In genomic region chr1:120603656-120604051, GRCm38 (mm10) we compare ENCODE assay signal across 8 mouse cellular contexts. TPM values are rescaled to one million over a fixed set of nuclear protein-coding genes. Genes with fewer than 3 reads are reported as not detected.
DNase-seq lines count a peak whose midpoint lies in the region; ATAC-seq and TF ChIP-seq lines count a peak whose summit lies in the region.

No protein-coding gene starts in this region.

- H3K4me3 ChIP-seq in kidney, postnatal 0 days (replicated peaks; ENCODE audit: low read depth, low read length): peak overlapping the region; percentile 44
- peak overlapping the region; percentile 56 for H3K4me3 ChIP-seq in embryonic facial prominence, embryonic 13.5 days
- H3K4me3 ChIP-seq in hindbrain, postnatal 0 days (ENCODE audit: low read length): peak overlapping the region; percentile 53
- H3K4me3 ChIP-seq in neural tube, embryonic 11.5 days (ENCODE audit: low read depth, low read length): peak overlapping the region; percentile 41

- WGBS in kidney, postnatal 0 days: 1% methylated on average over 32 of the region's 35 CpGs
- WGBS in embryonic facial prominence, embryonic 13.5 days: 1% methylated on average over 35 of the region's 35 CpGs
- WGBS in hindbrain, postnatal 0 days: 2% methylated on average over 35 of the region's 35 CpGs
- WGBS in neural tube, embryonic 11.5 days: under 1% methylated on average over 34 of the region's 35 CpGs

- H3K4me2 ChIP-seq in kidney, postnatal 0 days (ENCODE audit: low read length): peak overlapping the region; percentile 73
- peak overlapping the region; percentile 86 for H3K4me2 ChIP-seq in embryonic facial prominence, embryonic 13.5 days
- peak overlapping the region; percentile 62 for H3K4me2 ChIP-seq in hindbrain, postnatal 0 days (ENCODE audit: low read depth, low read length)
- peak overlapping the region; percentile 62 for H3K4me2 ChIP-seq in neural tube, embryonic 11.5 days (ENCODE audit: low read depth)

- peaks cover 14% of the 10 kb centered on the region; the same call in 1 of the 2 replicates for H3K4me1 ChIP-seq in kidney, postnatal 0 days (replicated peaks; ENCODE audit: insufficient read depth, low read length)
- H3K4me1 ChIP-seq in embryonic facial prominence, embryonic 13.5 days: peaks cover 17% of the 10 kb centered on the region
- no peaks in the 10 kb centered on the region for H3K4me1 ChIP-seq in hindbrain, postnatal 0 days (ENCODE audit: insufficient read depth, low read length)
- 0 out of 2 replicates have a peak, but pooled peaks cover 3% of the 10 kb centered on the region for H3K4me1 ChIP-seq in neural tube, embryonic 11.5 days (ENCODE audit: control insufficient read depth, insufficient read depth, low read length)

- TF ChIP-seq CTCF in kidney, postnatal 0 days (IDR thresholded peaks at IDR 0.05; ENCODE audit: low read depth): no peak
- no peak for TF ChIP-seq CTCF in hindbrain, postnatal 0 days (IDR thresholded peaks at IDR 0.05; ENCODE audit: low read depth)

- H3K27me3 ChIP-seq in kidney, postnatal 0 days (ENCODE audit: insufficient read depth, low read length): peaks cover 92% of the 10 kb centered on the region
- H3K27me3 ChIP-seq in embryonic facial prominence, embryonic 13.5 days: peaks cover 94% of the 10 kb centered on the region
- peaks cover 46% of the 10 kb centered on the region for H3K27me3 ChIP-seq in hindbrain, postnatal 0 days (ENCODE audit: insufficient read depth, low read length)
- peaks cover 92% of the 10 kb centered on the region for H3K27me3 ChIP-seq in neural tube, embryonic 11.5 days (ENCODE audit: control insufficient read depth, insufficient read depth, low read length)

- no peak for DNase-seq in kidney, postnatal 0 days (ENCODE audit: low spot score)
- no peak for DNase-seq in kidney, postnatal 25 days
- DNase-seq in hindbrain, postnatal 0 days (ENCODE audit: low spot score): no peak
- peak; percentile 73 for DNase-seq in neural tube, embryonic 11.5 days (ENCODE audit: low spot score)
- no peak for DNase-seq in thymus, postnatal 14 days
- DNase-seq in spleen, adult 18-20 months: no peak
- no peak for DNase-seq in frontal cortex, postnatal 10 days (ENCODE audit: low spot score in 2 of 2)

- H3K27ac ChIP-seq in kidney, postnatal 0 days: no peak overlapping the region
- peak overlapping the region; percentile 34; the same call in 1 of the 2 replicates for H3K27ac ChIP-seq in embryonic facial prominence, embryonic 13.5 days
- peak overlapping the region; percentile 70; the same call in 1 of the 2 replicates for H3K27ac ChIP-seq in hindbrain, postnatal 0 days
- peak overlapping the region; percentile 60 for H3K27ac ChIP-seq in neural tube, embryonic 11.5 days (ENCODE audit: low read depth, low read length)

- H3K9me3 ChIP-seq in kidney, postnatal 0 days (replicated peaks; ENCODE audit: low read length): no peaks in the 10 kb centered on the region
- no peaks in the 10 kb centered on the region for H3K9me3 ChIP-seq in embryonic facial prominence, embryonic 13.5 days
- no peaks in the 10 kb centered on the region for H3K9me3 ChIP-seq in hindbrain, postnatal 0 days (ENCODE audit: low read length)
- H3K9me3 ChIP-seq in neural tube, embryonic 11.5 days (ENCODE audit: control insufficient read depth, low read length): no peaks in the 10 kb centered on the region

- H3K36me3 ChIP-seq in kidney, postnatal 0 days (ENCODE audit: insufficient read depth, low read length): no peaks in the 10 kb centered on the region
- no peaks in the 10 kb centered on the region for H3K36me3 ChIP-seq in embryonic facial prominence, embryonic 13.5 days
- H3K36me3 ChIP-seq in hindbrain, postnatal 0 days (ENCODE audit: insufficient read depth, low read length): no peaks in the 10 kb centered on the region
- H3K36me3 ChIP-seq in neural tube, embryonic 11.5 days (ENCODE audit: control insufficient read depth, insufficient read depth, low read length): no peaks in the 10 kb centered on the region

- 0 out of 2 replicates have a peak, but pooled peaks have one; percentile 19 for ATAC-seq in kidney, postnatal 0 days (replicated peaks; ENCODE audit: low FRiP score, low read depth)
- no peak for ATAC-seq in embryonic facial prominence, embryonic 13.5 days (ENCODE audit: insufficient number of reproducible peaks, insufficient read depth, low FRiP score, low TSS enrichment, low read depth)
- ATAC-seq in hindbrain, postnatal 0 days: no peak
- no peak for ATAC-seq in neural tube, embryonic 11.5 days (ENCODE audit: insufficient read depth, low FRiP score, low TSS enrichment)

- H3K9ac ChIP-seq in kidney, postnatal 0 days (ENCODE audit: low read depth, low read length): no peak overlapping the region
- peak overlapping the region; percentile 77 for H3K9ac ChIP-seq in embryonic facial prominence, embryonic 13.5 days
- H3K9ac ChIP-seq in hindbrain, postnatal 0 days (replicated peaks; ENCODE audit: low read length): peak overlapping the region; percentile 47
- peak overlapping the region; percentile 61 for H3K9ac ChIP-seq in neural tube, embryonic 11.5 days (ENCODE audit: low read length)

RNA-seq across cellular contexts. Expression of gene En1, which starts 1.4 kb away (rescaled TPM):
- polyA plus RNA-seq in kidney, postnatal 0 days (2015; fragmentation: Nextera tagmentation; extraction: Ambion mirVana): not detected in 2 replicates
- polyA plus RNA-seq in embryonic facial prominence, embryonic 13.5 days (2015; fragmentation: Nextera tagmentation; extraction: Ambion mirVana): 2.7 and 2.8 TPM in 2 replicates
- 13.0 and 13.2 TPM in 2 replicates for total RNA-seq in hindbrain, postnatal 0 days (2014; rRNA removed)
- polyA plus RNA-seq in hindbrain, postnatal 0 days (2015; fragmentation: Nextera tagmentation; extraction: Ambion mirVana): 6.3 and 6.9 TPM in 2 replicates
- 5.2 and 6.1 TPM in 2 replicates for polyA plus RNA-seq in neural tube, embryonic 11.5 days (2014; fragmentation: Nextera tagmentation; extraction: Ambion mirVana)
